Mouse (Mus musculus) spleen, adult 2 months (tissue): Measurements from ENCODE around the gene Cbfa2t3. TPM values are rescaled to one million over a fixed set of nuclear protein-coding genes. Genes with fewer than 3 reads are reported as not detected.

Source experiments
- DNase-seq, 2 experiments: peaks; one replicate each; pipeline versions ENCODE4 v3.0.0 to v3.0.0-alpha.2; 2012 to 2021; ENCODE audit warnings: low spot score in 2 of 2, low read depth in 1 of 2
- H3K27ac ChIP-seq: fragments of 200-500 bp; 2 replicates; pipeline ENCODE4 v1.5.1; 2012; ENCODE audit warnings: low read length, inconsistent platforms; ENCODE audit not compliant: insufficient read depth
- H3K27me3 ChIP-seq: fragments of 200-500 bp; 2 replicates; pipeline ENCODE4 v1.6.1; 2012; ENCODE audit warnings: mild to moderate bottlenecking, moderate library complexity, low read length, inconsistent platforms; ENCODE audit not compliant: control insufficient read depth, insufficient read depth
- H3K36me3 ChIP-seq: fragments of 200-500 bp; 2 replicates; pipeline ENCODE4 v1.6.1; 2012; ENCODE audit warnings: mild to moderate bottlenecking, low read length, inconsistent platforms; ENCODE audit not compliant: control insufficient read depth, insufficient read depth
- H3K4me1 ChIP-seq: fragments of 200-500 bp; 2 replicates; pipeline ENCODE4 v1.6.1; 2011; ENCODE audit warnings: inconsistent platforms; ENCODE audit not compliant: control insufficient read depth, insufficient read depth, insufficient read length
- H3K4me3 ChIP-seq: fragments of 200-500 bp; 2 replicates; pipeline ENCODE4 v1.5.1; 2011; ENCODE audit warnings: mild to moderate bottlenecking, inconsistent platforms; ENCODE audit not compliant: insufficient read depth, insufficient read length; ENCODE audit errors: extremely low read depth
- CTCF ChIP-seq: fragments of 200-500 bp; IDR thresholded peaks from 2 replicates; pipeline ENCODE4 v1.5.1; 2011; ENCODE audit warnings: mild to moderate bottlenecking, inconsistent platforms; ENCODE audit not compliant: insufficient read depth, insufficient read length, insufficient replicate concordance; ENCODE audit errors: extremely low read depth
- POLR2A ChIP-seq: fragments of 200-500 bp; IDR thresholded peaks from 2 replicates; pipeline ENCODE4 v1.6.1; 2011; ENCODE audit warnings: low read depth, low read length, inconsistent platforms
- WGBS: fragments of 180-500 bp; shearing (Covaris S2); methylation state at CpG from one replicate; pipeline ENCODE4 v1.1.7; 2018; 5-methylcytosine and 5-hydroxymethylcytosine counted together
- polyA plus RNA-seq: library from polyadenylated mRNA; depleted of rRNA; stranded (reverse); fragments of >200 nt; gene quantifications from 2 replicates; pipeline ENCODE4 v1.2.3, GENCODE M21; 2012

Gene Cbfa2t3
- polyA plus RNA-seq, 1 experiment, result 38.3 TPM

DNA sequence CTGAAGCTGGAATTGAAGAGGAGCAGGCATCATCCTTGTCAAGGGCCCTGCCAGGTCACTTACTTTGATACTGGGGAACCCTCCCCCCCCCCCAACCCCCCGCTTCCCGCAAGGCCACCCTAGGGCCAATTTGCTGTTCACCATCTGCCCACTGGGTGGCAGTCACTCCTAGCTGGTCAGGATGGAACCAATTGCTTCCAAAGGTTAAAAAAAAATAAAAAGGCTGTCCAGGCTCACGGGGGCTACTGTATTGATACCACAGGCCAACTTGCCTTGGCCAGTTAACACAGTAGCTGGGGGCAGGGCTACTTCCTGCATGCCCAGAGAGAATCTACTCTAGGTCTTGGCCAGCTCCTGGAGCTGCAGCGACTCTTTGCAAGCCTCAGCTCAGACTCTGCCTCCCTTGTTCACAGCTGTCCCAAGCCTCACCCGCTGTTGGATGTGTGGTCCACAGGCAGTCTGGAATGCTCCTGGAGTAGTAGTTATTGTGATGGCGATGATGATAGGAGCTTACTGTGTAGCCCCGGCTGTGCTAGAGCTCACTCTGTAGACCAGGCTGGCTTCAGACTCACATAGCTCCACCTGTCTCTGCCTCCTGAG is 80.9 kb downstream of the Cbfa2t3 start:
- Histone ChIP-seq H3K27ac (no peak overlapping the region), H3K36me3 (peaks cover 5% of the 10 kb centered on the region), H3K4me1 (no peaks in the 10 kb centered on the region), H3K4me3 (no peak overlapping the region), H3K27me3 (no peaks in the 10 kb centered on the region)
- peak; percentile 51; the same call in 1 of the 2 replicates for TF ChIP-seq CTCF
- no peak for TF ChIP-seq POLR2A
- peak; percentile 65 to 80 for DNase-seq
- WGBS, result 61% methylated on average over 5 of the region's 7 CpGs

DNA sequence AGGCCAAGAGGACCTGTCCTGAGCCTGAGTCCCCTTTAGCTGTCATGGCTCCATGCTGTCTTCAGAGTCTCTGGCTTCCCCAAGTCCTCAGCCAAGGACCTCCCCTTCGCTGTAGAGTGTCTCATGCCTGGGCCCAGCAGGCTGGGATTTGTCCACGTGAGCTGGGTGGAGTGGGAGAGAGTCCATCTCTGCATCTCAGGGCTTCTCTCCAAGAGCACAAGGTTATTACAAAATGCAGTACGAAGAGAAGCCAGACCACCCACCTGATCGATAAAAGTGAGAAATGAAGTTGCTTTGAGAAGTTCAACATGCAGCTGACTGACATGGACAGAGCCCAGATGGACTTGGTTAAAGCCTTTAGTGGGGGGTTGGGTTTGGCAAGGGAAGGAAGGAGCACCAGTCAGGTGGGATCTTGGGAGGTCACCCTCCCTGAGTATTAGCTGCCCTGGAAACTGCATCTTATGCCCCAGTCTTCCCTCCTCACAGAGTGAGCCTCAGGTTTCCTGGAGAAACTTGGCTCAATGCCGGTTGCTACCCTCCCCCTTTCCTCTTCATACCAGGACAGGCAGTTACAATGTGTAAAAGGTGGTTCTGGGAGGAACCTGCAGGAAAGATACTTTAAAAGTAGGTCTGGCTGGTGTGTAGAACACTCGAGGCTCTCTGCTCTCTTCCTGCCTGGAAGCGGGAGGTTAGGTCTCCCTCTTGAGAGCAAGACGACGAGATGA is 82.6 kb downstream of the Cbfa2t3 start:
- Histone ChIP-seq H3K4me3 (no peak overlapping the region), H3K4me1 (peaks cover 4% of the 10 kb centered on the region; the same call in 1 of the 2 replicates), H3K27ac (no peak overlapping the region), H3K36me3 (peaks cover 5% of the 10 kb centered on the region), H3K27me3 (no peaks in the 10 kb centered on the region)
- 81% methylated on average over 9 of the region's 9 CpGs for WGBS
- no peak for TF ChIP-seq CTCF
- no peak for DNase-seq

DNA sequence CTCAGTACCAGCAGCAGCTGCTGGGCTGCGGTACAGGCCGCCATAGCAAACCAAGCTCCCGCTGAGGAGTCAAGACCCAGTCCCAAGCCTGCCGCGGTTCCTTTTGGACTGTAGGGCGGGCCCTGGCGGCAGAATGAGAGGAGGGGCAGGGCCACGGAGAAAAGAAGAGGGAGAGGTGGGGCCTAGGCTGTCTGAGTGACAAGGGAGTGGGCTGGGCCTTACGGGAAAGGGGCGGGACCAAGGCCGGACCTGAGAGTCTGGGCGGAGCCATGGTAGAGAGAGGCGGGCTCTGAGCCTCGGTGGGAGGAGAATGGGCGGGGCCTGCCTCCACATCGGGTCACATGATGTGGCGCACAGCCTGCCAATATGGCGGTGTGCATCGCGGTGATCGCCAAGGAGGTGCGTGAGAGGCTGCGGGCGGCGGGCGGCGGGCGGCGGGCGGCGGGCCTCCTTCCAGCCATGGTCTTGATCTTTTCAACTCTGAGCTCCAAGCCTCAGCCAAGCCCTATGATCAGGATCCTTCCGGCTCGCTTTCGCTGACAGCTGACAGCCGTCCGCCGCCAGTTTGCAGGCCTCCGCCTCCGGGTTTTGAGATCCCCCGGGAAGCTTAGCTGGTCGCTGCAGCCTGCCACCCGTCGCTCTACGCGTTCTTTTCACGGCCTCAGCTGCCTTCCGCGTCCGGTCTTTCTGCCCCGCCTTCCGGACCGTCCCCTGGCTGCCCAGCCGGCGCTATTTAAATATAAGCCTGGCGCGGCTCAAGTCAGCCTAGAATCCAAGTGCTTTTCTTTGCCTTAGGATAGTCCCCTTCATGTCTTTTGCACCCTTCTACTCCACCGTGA is 87.4 kb downstream of the Cbfa2t3 start, which contains the start of the genes Galns and Trappc2l:
Gene Galns, minus strand, starts transcription at position 169 of the 839 bp plus-strand sequence.
Gene Trappc2l, plus strand, starts transcription at position 346 of the 839 bp plus-strand sequence.
- TF ChIP-seq CTCF (0 out of 2 replicates have a peak, but pooled peaks have one; percentile 9), POLR2A (peak; percentile 57)
- H3K4me3 ChIP-seq, result peak within 1 kb of the TSS; percentile 75
- DNase-seq, result peak; percentile 94 to 95
- H3K36me3 ChIP-seq, result peaks cover 5% of the 10 kb centered on the region
- H3K27ac ChIP-seq, result peak within 1 kb of the TSS; percentile 95
- H3K27me3 ChIP-seq, result no peaks in the 10 kb centered on the region
- under 1% methylated on average over 57 of the region's 57 CpGs for WGBS
- H3K4me1 ChIP-seq, result peaks cover 4% of the 10 kb centered on the region; the same call in 1 of the 2 replicates

DNA sequence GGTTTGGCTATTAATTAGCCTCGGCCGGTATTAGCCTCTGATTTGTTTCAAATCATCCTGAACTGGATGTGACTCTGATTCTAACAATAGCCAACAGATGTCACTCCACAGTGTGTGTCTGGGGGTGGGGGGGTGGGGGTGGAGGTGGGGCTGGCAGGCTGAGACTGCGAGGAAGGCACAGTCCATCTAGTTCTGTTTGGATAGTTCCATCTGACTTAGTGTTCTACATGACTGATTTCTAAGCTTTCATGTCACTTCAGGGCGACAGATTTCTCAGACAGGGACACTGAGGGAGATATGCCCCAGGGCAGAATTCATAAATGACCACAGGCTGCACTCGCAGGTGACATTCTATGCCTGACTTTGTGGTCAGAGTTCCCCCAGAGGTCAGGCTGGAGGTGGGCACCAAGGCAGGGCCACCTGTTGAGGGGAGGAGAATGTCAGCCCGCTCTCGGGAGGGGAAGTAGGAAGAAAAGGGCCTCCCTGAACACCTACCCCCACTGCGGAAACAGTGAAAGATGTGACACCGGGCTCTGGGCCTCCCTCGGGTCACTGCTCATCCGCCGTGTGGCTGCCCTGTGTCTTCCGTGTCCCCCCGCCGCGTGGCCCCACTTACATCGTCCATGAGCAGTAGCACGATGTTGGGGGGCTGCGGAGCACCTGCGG is 88.2 kb downstream of the Cbfa2t3 start:
- peak overlapping the region; percentile 75 for H3K4me3 ChIP-seq
- no peaks in the 10 kb centered on the region for H3K27me3 ChIP-seq
- 3% methylated on average over 20 of the region's 20 CpGs for WGBS
- H3K4me1 ChIP-seq, result peaks cover 4% of the 10 kb centered on the region; the same call in 1 of the 2 replicates
- peak in 1 of 2 experiments; percentile 36 for DNase-seq
- TF ChIP-seq CTCF, result no peak
- H3K36me3 ChIP-seq, result peaks cover 5% of the 10 kb centered on the region
- H3K27ac ChIP-seq, result peak overlapping the region; percentile 95

DNA sequence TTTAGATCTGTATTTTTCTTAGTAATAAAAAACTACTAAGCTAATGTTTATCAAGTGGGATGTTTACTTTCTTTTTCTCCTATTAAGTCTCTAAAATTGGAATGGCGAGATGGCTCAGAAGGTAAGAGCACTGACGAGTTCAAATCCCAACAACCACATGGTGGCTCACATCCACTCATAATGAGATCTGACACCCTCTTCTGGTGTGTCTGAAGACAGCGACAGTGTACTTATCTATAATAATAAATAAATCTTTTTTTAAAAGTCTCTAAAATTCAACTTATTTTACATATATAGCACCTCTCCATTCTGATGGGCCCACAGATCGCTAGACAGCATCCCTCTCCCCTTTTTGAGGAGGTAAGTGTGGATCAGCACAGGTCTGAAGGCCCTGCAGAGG is 88.7 kb downstream of the Cbfa2t3 start:
- no peak overlapping the region for H3K4me3 ChIP-seq
- WGBS, result 61% methylated on average over 4 of the region's 4 CpGs
- no peaks in the 10 kb centered on the region for H3K27me3 ChIP-seq
- H3K36me3 ChIP-seq, result peaks cover 2% of the 10 kb centered on the region; the same call in 1 of the 2 replicates
- TF ChIP-seq CTCF (no peak), POLR2A (no peak)
- no peak overlapping the region for H3K27ac ChIP-seq
- no peak for DNase-seq
- H3K4me1 ChIP-seq, result peaks cover 6% of the 10 kb centered on the region; the same call in 1 of the 2 replicates

DNA sequence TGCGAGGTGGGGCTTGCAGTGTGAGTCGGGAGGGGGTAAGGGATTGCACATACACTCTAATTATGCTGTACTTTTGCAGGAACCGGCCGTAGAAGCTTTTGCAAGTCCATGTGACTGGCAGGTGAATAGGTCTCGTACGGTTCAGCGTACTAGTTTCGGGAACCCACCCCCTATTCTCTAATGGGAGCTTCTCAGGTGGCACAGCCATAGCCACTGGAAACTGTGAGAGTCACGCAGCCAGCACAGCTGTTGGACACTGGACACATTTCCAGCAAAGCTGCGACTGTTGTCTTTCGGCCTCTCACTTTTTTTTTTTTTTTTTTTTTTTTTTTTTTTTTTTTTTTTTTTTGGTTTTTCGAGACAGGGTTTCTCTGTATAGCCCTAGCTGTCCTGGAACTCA is 92.1 kb downstream of the Cbfa2t3 start:
- Histone ChIP-seq H3K4me3 (no peak overlapping the region), H3K27ac (no peak overlapping the region), H3K4me1 (peaks cover 5% of the 10 kb centered on the region; the same call in 1 of the 2 replicates), H3K36me3 (peaks cover 2% of the 10 kb centered on the region), H3K27me3 (no peaks in the 10 kb centered on the region)
- 77% methylated on average over 11 of the region's 12 CpGs for WGBS
- DNase-seq, result no peak
- TF ChIP-seq CTCF (no peak), POLR2A (no peak)
